9 mouse cellular contexts compared by ENCODE assay signal in genomic region chr5:150906053-150907040, GRCm38 (mm10). TPM values are rescaled to one million over a fixed set of nuclear protein-coding genes. Genes with fewer than 3 reads are reported as not detected.
DNase-seq lines count a peak whose midpoint lies in the region; ATAC-seq lines count a peak whose summit lies in the region.
"Had no signal": no experiment of that assay in that cellular context is flagged by ENCODE, and none has a peak within 500 bp of the region (broad histone marks: within the 10 kb centered on the region; RNA-seq: fewer than 3 reads in every experiment).

No protein-coding gene starts in this region.

- WGBS in forebrain, embryonic 11.5 days, result 18% methylated on average over 9 of the region's 9 CpGs

- no peaks in the 10 kb centered on the region for H3K9me3 ChIP-seq in forebrain, embryonic 11.5 days (ENCODE audit: control insufficient read depth, low read length)

- DNase-seq in R1 (ENCODE audit: low read depth, low spot score), result peak; percentile 64
- DNase-seq in forebrain, embryonic 11.5 days (ENCODE audit: low spot score), result peak; percentile 53
- DNase-seq in layer of hippocampus, adult 8-10 months (ENCODE audit: low spot score in 2 of 2), result peak; percentile 65 to 75
- DNase-seq in neural tube, embryonic 10.5 days (ENCODE audit: extremely low spot score, low spot score), result peak; percentile 32
- DNase-seq in thymus, postnatal 0 days (ENCODE audit: low spot score), result no peak
- no peak for DNase-seq in kidney, postnatal 36 days
- DNase-seq in heart, adult 9 months (ENCODE audit: low spot score in 2 of 2), result no peak
- no peak for DNase-seq in thymus, adult 18-20 months

- peak; percentile 97 for ATAC-seq in forebrain, embryonic 11.5 days (replicated peaks; ENCODE audit: low FRiP score)

- no peaks in the 10 kb centered on the region for H3K27me3 ChIP-seq in forebrain, embryonic 11.5 days (ENCODE audit: control insufficient read depth, insufficient read depth, low read length)

- H3K4me1 ChIP-seq in forebrain, embryonic 11.5 days (replicated peaks; ENCODE audit: control insufficient read depth, insufficient read depth, low read length), result peaks cover 7% of the 10 kb centered on the region; the same call in 1 of the 2 replicates

- H3K4me2 ChIP-seq in forebrain, embryonic 11.5 days (ENCODE audit: low read depth, low read length, severe bottlenecking), result no peak overlapping the region; the same call in 1 of the 2 replicates

- peak overlapping the region; percentile 73 for H3K27ac ChIP-seq in forebrain, embryonic 11.5 days (ENCODE audit: low read depth, low read length)

- no peaks in the 10 kb centered on the region for H3K36me3 ChIP-seq in forebrain, embryonic 11.5 days (ENCODE audit: control insufficient read depth, insufficient read depth, low read length)

- H3K9ac ChIP-seq in forebrain, embryonic 11.5 days (ENCODE audit: low read length), result no peak overlapping the region

- H3K4me3 ChIP-seq in forebrain, embryonic 11.5 days (ENCODE audit: low read depth, low read length), result no peak overlapping the region

RNA-seq across cellular contexts. Expression of gene Kl, which starts 46.1 kb away (rescaled TPM):
- 0.19 and 0.20 TPM in 2 replicates for polyA plus RNA-seq in forebrain, embryonic 11.5 days (2014; fragmentation: Nextera tagmentation; extraction: Ambion mirVana)
- 10 to 100 TPM in 3 of 4 experiments, 1 to 10 TPM in 1; 9.2 to 10.8 (median 10.3) TPM for total RNA-seq in layer of hippocampus, adult 8-10 months (2022)
- polyA plus RNA-seq in thymus, postnatal 0 days (2015; fragmentation: Nextera tagmentation; extraction: Ambion mirVana), result 0.03 and 0.08 TPM in 2 replicates
- total RNA-seq: MEL had no signal

Comparison
In these comparisons a context has a peak if more than half of its experiments do, and no peak if none do; other contexts are left out.
1. DNase-seq: peak in R1 (single experiment), forebrain, embryonic 11.5 days (single experiment), layer of hippocampus, adult 8-10 months (2 of 2) and neural tube, embryonic 10.5 days (single experiment); none in thymus, postnatal 0 days (single experiment), kidney, postnatal 36 days (0 of 2), heart, adult 9 months (0 of 2) and thymus, adult 18-20 months (0 of 2).